Mouse (Mus musculus) 416B (cell line): ENCODE measurements around the gene Cda.
"Not testable (repeated sequence)": the region's sequence is repeated elsewhere in the genome, so short reads cannot be mapped to it uniquely, and the experiment has no call there.

Experiments
- DNase-seq: peaks from one replicate; pipeline ENCODE4 v3.0.0; 2011; ENCODE audit warnings: low read depth

Cda gene

GRCm38 (mm10) chr4:138335036-138335435, 32.8 kb downstream of the Cda start:
- DNase-seq = no peak

GRCm38 (mm10) chr4:138333135-138333534, 34.7 kb downstream of the Cda start:
- DNase-seq = no peak

- no peak for DNase-seq
Measured at GRCm38 (mm10) chr4:138331647-138332046, 36.1 kb downstream of the Cda start.

- DNase-seq = no peak
Measured at GRCm38 (mm10) chr4:138330264-138330671, 37.5 kb downstream of the Cda start.

- no peak for DNase-seq
Measured at GRCm38 (mm10) chr4:138327891-138328470, 39.8 kb downstream of the Cda start.

GRCm38 (mm10) chr4:138327155-138327554, 40.6 kb downstream of the Cda start:
- DNase-seq = not testable (repeated sequence)

GRCm38 (mm10) chr4:138326077-138326695, 41.6 kb downstream of the Cda start, which contains the start of gene Pink1:
TSS of gene Pink1 (minus strand) at chr4:138326307.
- DNase-seq = peak; percentile 86

- DNase-seq = peak; percentile 96
Measured at GRCm38 (mm10) chr4:138325466-138326076, 42.2 kb downstream of the Cda start.

- DNase-seq = no peak
Measured at GRCm38 (mm10) chr4:138324451-138324850, 43.3 kb downstream of the Cda start.

GRCm38 (mm10) chr4:138323753-138324152, 44.0 kb downstream of the Cda start:
- no peak for DNase-seq

GRCm38 (mm10) chr4:138322692-138323091, 45.1 kb downstream of the Cda start:
- DNase-seq = no peak

GRCm38 (mm10) chr4:138321488-138321887, 46.3 kb downstream of the Cda start:
- no peak for DNase-seq

- no peak for DNase-seq
Measured at GRCm38 (mm10) chr4:138320711-138321110, 47.1 kb downstream of the Cda start.

- DNase-seq = peak; percentile 84
Measured at GRCm38 (mm10) chr4:138319508-138319907, 48.3 kb downstream of the Cda start.

GRCm38 (mm10) chr4:138318509-138319266, 49.1 kb downstream of the Cda start:
- DNase-seq = peak; percentile 52

GRCm38 (mm10) chr4:138316369-138316768, 51.4 kb downstream of the Cda start:
- DNase-seq = no peak

- DNase-seq = peak; percentile 47
Measured at GRCm38 (mm10) chr4:138315781-138316180, 52.0 kb downstream of the Cda start.

GRCm38 (mm10) chr4:138313795-138314194, 54.0 kb downstream of the Cda start:
- no peak for DNase-seq

- DNase-seq = no peak
Measured at GRCm38 (mm10) chr4:138313021-138313420, 54.8 kb downstream of the Cda start.

- no peak for DNase-seq
Measured at GRCm38 (mm10) chr4:138312105-138312504, 55.7 kb downstream of the Cda start.

GRCm38 (mm10) chr4:138311595-138311994, 56.2 kb downstream of the Cda start:
- no peak for DNase-seq

GRCm38 (mm10) chr4:138310311-138310910, 57.4 kb downstream of the Cda start:
- no peak for DNase-seq
